Mouse (Mus musculus) heart, adult 2 months (tissue): ENCODE data around the gene Srgap3.

ENCODE experiments used
- CTCF ChIP-seq: fragments of 200-600 bp; IDR thresholded peaks from 2 replicates; pipeline ENCODE4 v1.8.1; 2022; ENCODE audit warnings: antibody characterized with exemption, mild to moderate bottlenecking, moderate library complexity
- POLR2A ChIP-seq: fragments of 200-500 bp; IDR thresholded peaks from 2 replicates; pipeline ENCODE4 v1.6.1; 2011; ENCODE audit warnings: mild to moderate bottlenecking, low read depth, low read length, control low read depth; ENCODE audit not compliant: insufficient read depth

GRCm38 (mm10) chr6:112809658-112810520 lies 137.2 kb downstream of the Srgap3 start:
- TF ChIP-seq CTCF (no peak), POLR2A (no peak)
